Mouse (Mus musculus): ENCODE measurements around the gene Ccser1.

DNA sequence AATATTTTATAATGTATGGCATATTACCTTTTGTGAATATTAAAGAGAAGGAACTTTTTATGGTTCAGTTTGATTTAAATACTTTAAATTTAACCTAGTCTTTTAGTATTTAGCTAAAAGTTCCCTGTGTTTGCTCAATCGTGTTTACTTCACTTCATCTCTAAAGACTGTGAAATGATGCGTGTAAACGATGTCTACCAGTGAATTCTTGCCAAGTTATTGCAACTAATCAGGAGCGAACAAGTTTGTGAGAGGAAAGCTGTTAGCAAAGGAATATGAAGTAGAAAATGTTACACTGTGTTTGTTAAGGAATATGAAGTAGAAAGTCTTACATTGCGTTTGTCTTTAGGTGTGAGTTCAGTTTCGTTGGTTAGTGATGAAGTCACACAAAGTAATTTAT lies 142.2 kb downstream of the Ccser1 start:
- TF ChIP-seq POLR2A (IDR thresholded peaks at IDR 0.05; ENCODE audit: borderline replicate concordance, low read depth, low read length): no peak
- TF ChIP-seq CTCF (IDR thresholded peaks at IDR 0.05; ENCODE audit: low read depth, low read length): no peak

All from bone marrow macrophage, adult 2 months (primary cell).